Mouse (Mus musculus) ES-E14 (cell line): ENCODE results near the gene Rhoq.

Experiments
- CHD2 ChIP-seq: IDR thresholded peaks from 2 replicates; pipeline ENCODE4 v1.6.1; 2014; ENCODE audit warnings: mild to moderate bottlenecking, low read depth, low read length, inconsistent platforms
- HCFC1 ChIP-seq: IDR thresholded peaks from 2 replicates; pipeline ENCODE4 v1.6.1; 2012; ENCODE audit warnings: low read length, inconsistent platforms, borderline replicate concordance; ENCODE audit not compliant: insufficient read depth
- MAFK ChIP-seq: IDR thresholded peaks from 2 replicates; pipeline ENCODE4 v1.6.1; 2014; ENCODE audit warnings: mild to moderate bottlenecking, low read depth, low read length, inconsistent platforms; ENCODE audit not compliant: insufficient read depth
- ZC3H11A ChIP-seq: IDR thresholded peaks from 2 replicates; pipeline ENCODE4 v1.6.1; 2012; ENCODE audit warnings: low read depth, mild to moderate bottlenecking, inconsistent platforms, low read length, borderline replicate concordance

GRCm38 (mm10) chr17:86970026-86970750, 7.3 kb downstream of the Rhoq start:
- TF ChIP-seq HCFC1: no peak
- no peak for TF ChIP-seq MAFK
- no peak for TF ChIP-seq CHD2
- TF ChIP-seq ZC3H11A: no peak
